Mouse (Mus musculus) thymus, adult 2 months (tissue): ENCODE data around the gene Ap5s1.

Experiments used
- CTCF ChIP-seq: fragments of 200-500 bp; IDR thresholded peaks from 2 replicates; pipeline ENCODE4 v1.5.1; 2012; ENCODE audit warnings: mild to moderate bottlenecking, control low read depth, low read length, moderate library complexity, borderline replicate concordance; ENCODE audit not compliant: control insufficient read depth, poor library complexity, insufficient read depth; ENCODE audit errors: extremely low read depth
- POLR2A ChIP-seq: fragments of 200-500 bp; IDR thresholded peaks from 2 replicates; pipeline ENCODE4 v1.6.1; 2012; ENCODE audit warnings: mild to moderate bottlenecking, low read length, control low read depth, moderate library complexity; ENCODE audit not compliant: control insufficient read depth, poor library complexity, insufficient read depth; ENCODE audit errors: extremely low read depth

GRCm38 (mm10) chr2:131209969-131210792, 3.3 kb downstream of the Ap5s1 start:
- TF ChIP-seq CTCF (peak; percentile 100), POLR2A (peak; percentile 77)
